Mouse (Mus musculus) naive thymus-derived CD4-positive, alpha-beta T cell, adult 2 months (primary cell): ENCODE measurements at regions not wholly inside any gene's neighbourhood (a gene's known extent, or its start where the extent isn't known, plus 50 kb on each side); places are given as distances from the start of the nearest gene placed in this dataset.

Experiments used
- DNase-seq: peaks from one replicate; pipeline ENCODE4 v3.0.0-alpha.2; 2011; ENCODE audit warnings: low read depth

DNA sequence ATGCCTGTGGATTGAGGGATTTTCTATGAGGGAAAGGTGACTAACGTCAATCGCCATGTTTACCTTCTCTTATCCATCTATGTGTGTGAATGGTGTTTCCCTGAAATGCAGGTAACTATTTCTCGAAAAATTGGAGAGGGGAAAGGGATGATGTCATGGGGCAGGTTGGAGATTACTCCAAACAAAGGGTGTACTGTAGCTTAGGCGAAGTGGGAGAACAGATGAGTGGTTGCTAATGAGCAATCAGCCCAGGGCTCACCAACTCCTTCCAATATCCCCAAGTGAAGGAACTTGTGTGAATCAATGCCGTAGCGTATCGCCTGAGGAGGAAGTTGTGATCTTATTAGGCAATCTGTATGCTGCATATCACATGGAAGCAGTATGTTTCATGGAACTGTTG lies 133.2 kb downstream of the Klf5 start:
- no peak for DNase-seq

DNA sequence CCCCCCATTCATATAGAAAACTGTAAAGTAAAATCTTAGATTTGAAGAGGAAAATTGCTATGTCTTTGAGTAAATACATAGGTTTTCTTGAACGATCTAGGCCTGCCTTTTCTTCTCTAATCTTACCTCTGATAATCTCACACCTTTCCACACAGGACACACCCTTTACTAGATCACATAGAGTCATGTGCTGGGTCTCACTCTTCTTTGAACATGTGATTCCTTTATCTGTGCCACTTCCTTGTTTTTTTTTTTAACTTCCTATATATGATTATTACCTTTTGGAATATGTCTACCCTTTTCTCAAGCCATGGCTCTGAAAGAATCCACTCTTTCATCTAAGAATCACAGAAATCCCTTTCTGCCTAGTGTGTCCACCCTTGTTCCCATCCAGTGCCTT lies 136.2 kb downstream of the Klf5 start:
- DNase-seq, result no peak

- no peak for DNase-seq
Measured at GRCm38 (mm10) chr14:99435512-99435911, 137.0 kb downstream of the Klf5 start.

- DNase-seq, result no peak
Measured at GRCm38 (mm10) chr14:99436051-99436450, 137.6 kb downstream of the Klf5 start.

DNA sequence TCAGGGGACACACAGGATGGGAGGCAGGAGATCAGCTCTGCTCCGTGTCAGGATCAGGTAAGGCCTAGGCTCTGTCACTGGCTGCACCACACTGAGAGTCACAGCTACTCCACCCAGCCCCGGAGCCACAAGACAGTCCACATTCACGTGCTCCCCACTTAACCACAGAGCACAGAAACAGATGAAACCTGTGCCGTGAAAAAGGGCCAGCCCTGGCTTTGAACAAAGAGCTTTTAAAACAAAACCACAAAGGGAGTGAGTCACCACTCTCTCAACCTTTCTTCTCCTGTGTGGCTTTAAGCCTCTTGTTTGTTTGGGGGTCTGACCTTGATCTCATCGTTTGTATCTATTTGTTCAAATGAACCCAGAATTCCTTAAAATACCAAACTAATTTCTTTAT lies 150.6 kb downstream of the Klf5 start:
- peak; percentile 66 for DNase-seq

- peak; percentile 62 for DNase-seq
Measured at GRCm38 (mm10) chr14:99449870-99450269, 151.4 kb downstream of the Klf5 start.

DNA sequence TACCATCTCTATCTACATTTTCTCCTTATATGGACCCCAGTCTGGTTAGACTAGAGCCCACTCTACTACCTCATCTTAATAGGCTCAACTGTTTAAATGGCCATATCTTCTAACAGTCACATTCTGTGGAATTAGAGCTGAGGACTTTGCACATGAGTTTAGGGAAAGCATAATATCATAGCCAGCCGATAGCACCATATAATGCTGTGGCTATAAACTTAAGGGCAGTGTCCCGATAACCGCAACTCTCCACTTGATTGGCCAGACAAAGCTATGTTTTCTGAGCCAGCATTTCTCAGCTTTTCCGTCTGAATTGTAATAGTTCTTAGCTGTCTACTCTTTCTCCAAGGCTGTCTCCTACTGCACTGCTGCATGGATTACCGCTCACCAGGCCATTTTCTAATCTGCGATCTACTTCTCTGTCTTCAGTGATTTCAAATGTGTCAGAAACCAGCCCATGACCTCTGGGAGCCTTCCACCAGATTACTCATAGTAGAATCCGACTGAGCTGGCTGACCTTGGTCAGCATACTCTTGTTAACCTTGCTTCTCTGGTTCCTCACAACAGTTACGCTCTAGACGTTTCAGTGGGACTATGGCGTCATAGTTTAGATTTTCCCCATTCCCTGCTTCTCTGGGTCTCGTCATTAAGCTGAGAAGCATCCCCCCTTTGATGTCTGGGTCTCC lies 152.8 kb downstream of the Klf5 start:
- no peak for DNase-seq

- no peak for DNase-seq
Measured at GRCm38 (mm10) chr14:99453916-99454315, 155.4 kb downstream of the Klf5 start.

- no peak for DNase-seq
Measured at GRCm38 (mm10) chr14:99456555-99456954, 158.1 kb downstream of the Klf5 start.

DNA sequence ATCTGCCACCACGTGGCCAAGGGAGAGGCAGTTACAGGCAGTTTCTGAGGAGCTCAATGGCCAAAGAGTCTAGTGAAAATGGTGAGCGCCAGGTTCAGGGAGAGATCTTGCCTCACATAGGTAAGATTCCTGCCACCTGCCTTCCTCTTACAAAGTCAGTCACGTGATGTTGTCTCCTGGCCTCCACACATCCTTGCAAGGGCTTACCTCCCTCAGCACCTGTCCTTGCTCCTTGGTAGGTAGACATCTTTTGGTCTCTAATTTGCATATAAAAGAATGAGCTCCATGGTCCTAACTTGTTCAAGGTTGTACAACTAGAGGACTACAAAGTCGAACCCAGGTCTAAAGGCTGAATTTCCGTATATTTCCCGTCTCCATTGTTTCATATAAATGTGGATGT lies 159.1 kb downstream of the Klf5 start:
- no peak for DNase-seq

GRCm38 (mm10) chr14:99472111-99472510 lies 173.6 kb downstream of the Klf5 start:
- no peak for DNase-seq

DNA sequence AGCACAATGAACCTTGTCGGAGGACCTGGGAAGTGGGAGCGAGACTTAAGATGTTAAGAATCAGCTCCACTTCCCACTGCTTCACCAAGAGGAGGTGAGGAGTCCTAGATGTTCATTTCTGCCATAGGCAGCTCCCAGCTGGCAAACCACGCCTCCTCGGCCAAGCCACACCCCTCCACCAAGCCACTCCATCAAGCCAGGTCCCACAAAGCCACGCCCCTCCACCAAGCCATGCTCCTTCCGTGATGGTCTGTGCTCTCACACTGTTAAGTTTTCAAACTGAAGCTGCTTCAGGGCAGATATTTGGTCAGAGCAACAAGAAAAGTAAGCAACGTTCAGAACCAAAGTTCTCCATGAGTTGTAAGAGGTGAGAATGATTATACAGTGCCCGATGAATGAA lies 176.8 kb downstream of the Klf5 start:
- DNase-seq, result no peak

DNA sequence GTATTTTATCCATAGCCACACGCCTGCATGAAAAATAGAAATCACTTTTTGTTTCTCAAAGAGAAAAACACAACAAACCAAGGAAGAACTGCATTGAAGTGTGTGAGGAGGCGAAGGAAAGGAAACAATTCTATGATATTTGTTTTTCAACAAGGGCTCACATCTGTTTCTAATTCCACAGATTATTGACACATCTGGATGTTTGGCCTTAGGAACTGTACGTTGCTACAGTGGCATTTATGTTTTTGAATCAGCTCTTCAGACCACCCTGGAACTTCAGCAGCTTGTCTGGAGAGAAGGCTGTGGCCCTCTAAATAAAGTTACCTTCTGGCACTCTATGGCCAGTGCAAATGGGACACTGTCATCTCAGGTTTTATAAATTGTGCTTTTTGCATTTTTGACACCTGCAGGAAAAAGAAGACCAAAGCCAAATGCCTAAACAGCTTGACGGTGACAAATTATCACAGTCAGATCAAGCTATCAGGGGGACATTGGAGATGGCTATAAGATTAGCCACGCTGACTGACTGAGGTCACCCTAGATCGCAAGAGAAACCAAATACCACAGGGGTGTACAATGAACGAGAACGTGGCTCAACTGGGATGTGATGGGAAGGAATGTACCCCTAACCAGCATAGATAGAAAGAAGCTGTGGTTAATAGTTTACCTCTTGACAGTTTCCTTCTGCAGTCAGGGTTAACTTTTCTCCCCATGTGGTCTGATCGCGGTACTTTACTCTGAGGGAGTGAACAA lies 182.0 kb downstream of the Klf5 start:
- no peak for DNase-seq

DNA sequence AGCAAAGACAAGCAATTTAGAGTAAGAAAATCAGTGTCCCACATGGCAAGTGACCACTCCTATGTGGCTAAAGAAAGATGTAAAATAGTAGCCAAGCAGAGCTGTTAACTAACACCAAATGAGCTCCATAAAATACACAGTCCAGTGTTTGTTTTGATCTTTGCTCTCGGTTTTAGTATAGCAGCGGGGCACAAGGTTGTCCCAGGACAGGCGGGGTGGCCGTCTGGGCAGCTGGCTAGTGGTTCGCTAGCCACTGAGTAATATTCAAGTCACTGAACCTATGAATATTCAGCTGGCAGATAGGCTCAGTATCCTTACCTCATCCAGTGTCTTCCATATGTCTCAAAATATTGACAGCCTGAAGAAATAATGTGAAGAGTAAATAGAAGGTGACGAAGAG lies 189.5 kb downstream of the Klf5 start:
- DNase-seq, result no peak

DNA sequence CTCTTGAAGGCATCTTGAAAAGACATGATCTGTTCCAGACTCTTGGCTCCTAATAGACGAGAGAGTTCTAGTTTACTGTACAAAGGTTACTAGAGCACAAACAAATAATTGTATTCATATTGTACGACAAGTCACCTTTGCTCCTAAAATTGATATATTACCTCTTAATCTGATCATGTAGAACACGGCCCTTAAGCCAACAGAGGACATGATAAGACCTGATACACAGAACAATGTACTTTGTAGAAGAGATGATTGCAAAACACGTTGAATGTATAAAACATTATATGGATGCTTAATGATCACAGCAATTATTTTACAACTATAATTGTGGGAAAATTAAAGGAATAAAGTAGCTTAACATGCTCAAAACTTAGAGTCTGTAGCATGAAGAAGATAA lies 194.7 kb downstream of the Klf5 start:
- no peak for DNase-seq

- no peak for DNase-seq
Measured at GRCm38 (mm10) chr14:99493659-99494058, 195.2 kb downstream of the Klf5 start.

- DNase-seq, result no peak
Measured at GRCm38 (mm10) chr14:99499502-99500266, 201.2 kb downstream of the Klf5 start.

DNA sequence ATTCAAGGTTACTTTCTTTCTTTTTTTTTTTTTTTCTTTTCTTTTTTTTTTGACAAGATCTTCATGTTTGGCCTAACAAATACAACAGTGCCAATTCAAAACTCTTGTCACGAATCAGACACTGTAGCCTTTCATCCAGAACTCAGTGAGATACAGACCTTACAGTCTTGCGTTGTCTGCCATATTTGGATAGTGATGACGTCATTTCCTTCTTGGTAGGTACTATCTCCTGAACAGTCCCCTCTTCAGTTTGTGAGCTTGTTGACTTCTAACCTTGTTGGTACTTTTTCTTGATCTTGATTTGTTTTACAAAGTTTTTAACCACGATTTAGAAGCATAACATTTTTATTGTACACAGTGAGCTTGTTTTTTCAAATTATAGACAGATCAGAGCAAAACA lies 206.4 kb downstream of the Klf5 start:
- DNase-seq, result no peak

GRCm38 (mm10) chr14:99509696-99510536 lies 211.4 kb downstream of the Klf5 start:
- no peak for DNase-seq

DNA sequence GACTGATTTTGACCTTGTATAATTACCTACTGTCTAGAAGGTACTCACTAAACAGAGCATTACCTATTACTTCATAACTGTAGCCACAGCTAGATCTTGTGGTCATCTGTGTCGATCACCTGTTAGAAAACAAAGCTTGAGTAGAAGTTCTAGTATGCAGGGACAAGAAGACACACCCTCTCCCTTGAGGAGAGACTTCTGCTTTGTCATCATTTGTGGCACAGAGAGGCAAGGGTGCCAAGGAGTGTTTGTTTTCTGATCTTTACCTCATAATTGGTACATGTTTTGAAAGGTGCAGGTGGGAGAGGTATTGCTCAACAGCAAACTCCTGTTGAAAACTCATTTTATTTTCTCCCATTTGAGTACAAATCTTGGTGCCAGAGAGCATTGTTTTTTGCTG lies 217.0 kb downstream of the Klf5 start:
- no peak for DNase-seq

- no peak for DNase-seq
Measured at GRCm38 (mm10) chr14:99516703-99517102, 218.2 kb downstream of the Klf5 start.

DNA sequence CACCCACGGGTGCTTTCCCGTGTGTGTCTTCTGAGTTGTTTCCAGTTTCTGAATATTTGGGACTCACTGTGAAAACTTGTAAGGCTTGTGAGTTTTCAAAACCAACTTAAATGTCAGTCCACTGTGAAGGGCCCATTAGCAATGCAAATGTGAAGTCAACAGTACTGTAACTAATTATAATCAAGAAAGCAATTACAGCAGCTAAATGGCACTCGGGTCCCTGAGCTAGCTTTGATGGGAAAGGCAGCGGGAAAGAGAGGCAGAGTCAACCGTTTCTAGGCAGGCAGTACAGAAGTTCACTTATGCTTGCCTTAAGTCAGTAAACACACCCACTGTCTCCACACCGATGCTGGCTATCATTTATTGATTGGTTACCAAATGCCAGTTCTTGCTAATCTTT lies 221.9 kb downstream of the Klf5 start:
- DNase-seq, result no peak
